Mouse (Mus musculus) adipose tissue, adult 10 weeks (tissue): ENCODE results near the gene Zbtb45. TPM values are rescaled to one million over a fixed set of nuclear protein-coding genes. Genes with fewer than 3 reads are reported as not detected.

ENCODE experiments used
- polyA plus RNA-seq: library from polyadenylated mRNA; stranded (reverse); fragments of 350-450 nt; fragmentation: Illumina TruSeq; extraction: RNeasy Lipid Tissue Mini Kit (QIAGEN cat#74804); gene quantifications from one replicate; pipeline ENCODE4 v1.2.3, GENCODE M21; 2014; ENCODE audit warnings: low read depth, low replicate concordance

Zbtb45 gene
- polyA plus RNA-seq, result 11.0 TPM

DNA sequence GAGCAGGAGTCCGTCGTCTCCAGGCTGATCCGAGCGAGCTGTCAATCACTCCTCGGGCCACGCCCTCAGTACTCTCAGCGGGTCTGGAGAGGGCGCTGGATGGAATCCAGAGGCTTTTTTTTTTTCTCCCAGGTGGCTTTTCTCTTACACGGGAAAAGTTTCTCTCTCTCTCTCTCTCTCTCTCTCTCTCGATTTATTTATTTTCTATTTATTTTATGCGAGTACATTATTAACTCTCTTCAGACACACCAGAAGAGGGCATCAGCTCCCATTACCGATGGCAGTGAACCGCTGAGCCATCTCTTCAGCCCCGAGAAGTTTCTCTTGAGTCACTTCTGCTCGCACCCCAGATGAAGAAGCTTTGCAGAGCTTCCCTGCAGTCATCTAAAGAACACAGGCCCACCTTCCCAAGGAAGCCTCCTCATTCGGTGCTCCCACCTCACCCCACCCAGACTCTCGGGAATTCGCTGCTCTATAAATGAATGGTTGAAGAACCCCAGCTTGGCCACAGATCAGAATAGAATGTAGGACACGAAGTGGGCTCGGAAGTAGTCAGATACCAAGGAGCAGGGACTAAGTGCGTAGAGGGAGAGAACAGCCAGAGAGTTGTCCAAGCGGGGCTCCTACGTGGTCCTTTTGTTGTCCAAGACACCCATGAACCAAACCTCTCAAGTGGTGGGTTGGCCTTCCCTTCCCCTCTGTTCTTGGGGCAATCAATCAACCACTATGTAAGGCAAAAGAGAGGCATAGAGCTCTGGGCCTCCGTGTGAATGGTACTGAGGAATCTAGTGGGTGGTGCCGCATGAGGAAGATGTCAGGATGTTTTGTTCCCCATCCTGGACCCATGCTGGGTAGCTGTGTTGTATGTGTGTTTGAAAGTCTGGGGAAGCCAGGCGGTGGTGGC is at the start of gene Zbtb45:
Gene Zbtb45, minus strand, starts transcription at position 30 of the 904 bp plus-strand sequence.

GRCm38 (mm10) chr7:13054287-13055010 is 44.6 kb upstream of the Zbtb45 start, which contains the start of gene Mzf1:
Mzf1 (minus strand) TSS chr7:13054764.

GRCm38 (mm10) chr7:13037901-13038555 is 28.2 kb upstream of the Zbtb45 start, which contains the start of gene Ube2m:
Ube2m (minus strand) TSS chr7:13038275.

DNA sequence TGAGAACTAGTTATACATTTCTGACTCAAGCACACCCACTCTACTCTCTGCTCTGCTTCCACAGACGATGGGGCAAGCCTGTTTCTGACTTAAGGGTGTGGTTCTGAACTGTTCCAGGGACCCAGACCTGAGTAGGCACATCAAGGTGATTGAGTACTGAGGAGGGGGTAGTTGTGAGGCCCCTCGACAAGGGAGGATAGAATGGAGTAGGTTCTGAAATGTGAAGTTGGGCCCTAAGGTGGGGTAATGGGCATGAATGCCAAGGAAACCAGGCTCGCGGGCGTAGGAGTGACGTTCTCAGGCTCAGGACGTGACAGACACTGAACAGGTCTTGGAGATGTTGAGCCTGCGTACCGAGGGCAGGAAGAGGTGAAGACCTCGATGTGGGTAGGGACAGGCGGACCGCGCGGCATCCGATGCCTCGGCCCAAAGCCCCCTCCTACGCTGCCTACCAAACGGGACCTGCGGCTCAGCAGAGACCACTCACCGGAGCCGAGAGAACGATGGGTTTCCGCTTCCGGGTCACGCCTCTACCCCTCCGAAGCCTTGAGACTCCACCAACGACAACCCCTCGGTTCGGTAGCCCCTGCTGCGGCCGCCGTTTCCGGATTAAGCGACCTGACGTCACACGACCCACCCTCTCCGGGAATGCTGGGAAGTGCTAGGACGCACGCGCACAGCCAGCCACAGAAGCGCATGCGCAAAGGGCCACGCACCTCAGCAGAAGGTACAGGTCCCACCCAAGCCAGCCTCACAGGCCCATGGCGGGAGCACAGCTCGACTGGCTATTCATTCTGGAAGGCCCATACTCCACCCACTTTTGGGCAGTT is 24.5 kb upstream of the Zbtb45 start, which contains the start of gene Chmp2a:
Gene Chmp2a, minus strand, starts transcription at position 660 of the 830 bp plus-strand sequence.

GRCm38 (mm10) chr7:12998851-12999250 is 11.0 kb downstream of the Zbtb45 start, which contains the start of gene Trim28:
Trim28 (plus strand) TSS chr7:12999114.

GRCm38 (mm10) chr7:12998053-12998452 is 11.8 kb downstream of the Zbtb45 start, which contains the start of gene Slc27a5:
Slc27a5 (minus strand) TSS chr7:12998192.

GRCm38 (mm10) chr7:12977682-12978389 is 32.0 kb downstream of the Zbtb45 start, which contains the start of gene Zfp446:
Zfp446 (plus strand) TSS chr7:12977848.

DNA sequence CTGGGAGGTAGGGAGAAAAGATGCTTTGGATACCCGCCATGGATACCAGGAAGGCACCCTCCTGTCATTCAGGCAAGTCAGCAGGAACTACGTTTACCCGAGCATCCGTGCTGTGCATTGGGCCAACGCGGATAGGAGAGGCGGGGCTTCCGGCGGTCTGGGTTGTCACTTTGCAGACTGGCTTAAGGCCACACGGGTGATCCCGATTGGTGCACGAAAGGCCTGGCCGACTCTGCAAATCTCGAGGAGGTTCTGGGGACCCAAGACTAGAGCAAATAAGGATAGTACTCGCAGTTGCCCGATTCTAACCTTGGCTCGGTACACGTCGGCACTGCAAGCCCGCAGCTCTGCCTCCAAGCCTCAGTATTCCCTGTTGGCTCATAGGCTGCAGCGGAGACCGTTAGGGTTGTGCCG is 44.1 kb downstream of the Zbtb45 start, which contains the start of gene Zfp324:
Gene Zfp324, plus strand, starts transcription at position 161 of the 414 bp plus-strand sequence.

Other genes starting within 250 kb of the Zbtb45 start
- 7.2 TPM for gene Zscan18, start 206.4 kb downstream of the Zbtb45 start, polyA plus RNA-seq
- 10.0 TPM for gene Zfp329, start 191.2 kb downstream of the Zbtb45 start, polyA plus RNA-seq
- gene Zfp110, start 175.3 kb downstream of the Zbtb45 start, polyA plus RNA-seq, result 29.2 TPM
- 3.2 TPM for gene Zfp128, start 128.9 kb downstream of the Zbtb45 start, polyA plus RNA-seq
- 9.7 TPM for gene Zscan22, start 112.2 kb downstream of the Zbtb45 start, polyA plus RNA-seq
- 1,193 TPM for gene Rps5, start 87.7 kb downstream of the Zbtb45 start, polyA plus RNA-seq
- gene Rnf225, start 82.6 kb downstream of the Zbtb45 start, polyA plus RNA-seq, result 2.3 TPM
- gene Zfp324, start 44.2 kb downstream of the Zbtb45 start, polyA plus RNA-seq, result 6.8 TPM
- 9.2 TPM for gene Zfp446, start 32.2 kb downstream of the Zbtb45 start, polyA plus RNA-seq
- not detected for gene Slc27a5, start 11.8 kb downstream of the Zbtb45 start, polyA plus RNA-seq
- 177 TPM for gene Trim28, start 10.9 kb downstream of the Zbtb45 start, polyA plus RNA-seq
- 207 TPM for gene Chmp2a, start 24.8 kb upstream of the Zbtb45 start, polyA plus RNA-seq
- gene Ube2m, start 28.2 kb upstream of the Zbtb45 start, polyA plus RNA-seq, result 155 TPM
- gene Mzf1, start 44.7 kb upstream of the Zbtb45 start, polyA plus RNA-seq, result 3.6 TPM
- not detected for gene Vmn1r85, start 85.1 kb upstream of the Zbtb45 start, polyA plus RNA-seq
- not detected for gene Vmn1r86, start 109.9 kb upstream of the Zbtb45 start, polyA plus RNA-seq
- gene Vmn1r87, start 130.1 kb upstream of the Zbtb45 start, polyA plus RNA-seq, result not detected
- not detected for gene Vmn1r88, start 149.5 kb upstream of the Zbtb45 start, polyA plus RNA-seq
- gene Vmn1r89, start 203.0 kb upstream of the Zbtb45 start, polyA plus RNA-seq, result not detected